In genomic region chr14:45806726-45807280, GRCm38 (mm10) we compare ENCODE assay signal across 14 mouse cellular contexts.
DNase-seq lines count a peak whose midpoint lies in the region; ATAC-seq lines count a peak whose summit lies in the region.
"Had no signal": no experiment of that assay in that cellular context is flagged by ENCODE, and none has a peak within 500 bp of the region (broad histone marks: within the 10 kb centered on the region; RNA-seq: fewer than 3 reads in every experiment).

No protein-coding gene starts in this region.

- ATAC-seq in cerebellum, adult (ENCODE audit: insufficient number of reproducible peaks, low FRiP score, low TSS enrichment), result no peak
- no peak for ATAC-seq in megakaryocyte-erythroid progenitor cell, adult 5-6 weeks (replicated peaks; ENCODE audit: low FRiP score, low TSS enrichment, poor library complexity, severe bottlenecking)
- ATAC-seq: forebrain, embryonic 15.5 days; inflammation-experienced regulatory T-cells, adult 6 months had no signal

- peak; percentile 31 to 33 for DNase-seq in cerebellum, postnatal 14 days
- peak; percentile 59 for DNase-seq in kidney, adult 9 months
- DNase-seq in kidney, postnatal 4 days, result no peak
- peak; percentile 49 for DNase-seq in adrenal gland, adult 8-10 months
- peak; percentile 41 for DNase-seq in kidney, postnatal 14 days
- DNase-seq: cerebellum, adult 2 months; gastrocnemius, postnatal 36 days; lung, postnatal 10 days; midbrain, embryonic 14.5 days; thymus, postnatal 36 days had no signal

Comparison
In these comparisons a context has a peak if more than half of its experiments do, and no peak if none do; other contexts are left out.
1. DNase-seq: peak in cerebellum, postnatal 14 days (2 of 2), kidney, adult 9 months (single experiment), adrenal gland, adult 8-10 months (single experiment) and kidney, postnatal 14 days (single experiment); none in kidney, postnatal 4 days (0 of 2).